Mouse (Mus musculus) MEL (cell line): ENCODE measurements around the gene Tmem260. TPM values are rescaled to one million over a fixed set of nuclear protein-coding genes. Genes with fewer than 3 reads are reported as not detected.

Experiments used
- DNase-seq: peaks from one replicate; pipeline ENCODE4 v3.0.0; 2011; ENCODE audit warnings: low read depth, low spot score
- H3K27ac ChIP-seq: 2 replicates; pipeline ENCODE4 v1.5.1; 2012; ENCODE audit warnings: low read depth, mild to moderate bottlenecking, control low read depth, low read length, moderate library complexity; ENCODE audit not compliant: control insufficient read depth
- H3K27me3 ChIP-seq, 2 experiments: fragments of 150-350 bp in 1 of 2; sonication (generic) in 1 of 2; 2 replicates each; pipeline ENCODE4 v1.6.1; 2012; ENCODE audit warnings: low read length in 2 of 2, mild to moderate bottlenecking in 2 of 2, improper control_type of control experiment in 1 of 2, moderate library complexity in 1 of 2; ENCODE audit not compliant: insufficient read depth in 2 of 2, control insufficient read depth in 1 of 2
- H3K36me3 ChIP-seq, 2 experiments: 2 replicates each; pipeline ENCODE4 v1.6.1; 2012 to 2014; ENCODE audit warnings: low read length in 2 of 2, improper control_type of control experiment in 1 of 2, inconsistent platforms in 1 of 2, mild to moderate bottlenecking in 1 of 2; ENCODE audit not compliant: insufficient read depth in 2 of 2, control insufficient read depth in 1 of 2
- H3K4me1 ChIP-seq, 2 experiments: fragments of 150-350 bp in 1 of 2; sonication (generic) in 1 of 2; 2 replicates each; pipeline ENCODE4 v1.6.1; 2012; ENCODE audit warnings: low read length in 2 of 2, improper control_type of control experiment in 1 of 2, mild to moderate bottlenecking in 1 of 2; ENCODE audit not compliant: insufficient read depth in 2 of 2, control insufficient read depth in 1 of 2
- H3K4me3 ChIP-seq, 2 experiments: fragments of 150-350 bp in 1 of 2; sonication (generic) in 1 of 2; 2 replicates each; pipeline ENCODE4 v1.5.1; 2012; ENCODE audit warnings: low read depth in 2 of 2, low read length in 2 of 2, mild to moderate bottlenecking in 2 of 2, moderate library complexity in 2 of 2, control low read depth in 1 of 2, improper control_type of control experiment in 1 of 2; ENCODE audit not compliant: control insufficient read depth in 1 of 2, insufficient read depth in 1 of 2
- H3K79me2 ChIP-seq: 2 replicates; pipeline ENCODE4 v1.6.1; 2012; ENCODE audit warnings: mild to moderate bottlenecking, low read length, moderate library complexity; ENCODE audit not compliant: control insufficient read depth, poor library complexity, insufficient read depth
- H3K9ac ChIP-seq: 2 replicates; pipeline ENCODE4 v1.6.1; 2012; ENCODE audit warnings: low read depth, mild to moderate bottlenecking, control low read depth, low read length, moderate library complexity; ENCODE audit not compliant: control insufficient read depth, poor library complexity, severe bottlenecking
- H3K9me3 ChIP-seq: fragments of 150-350 bp; sonication (generic); replicated peaks from 2 replicates; pipeline ENCODE4 v1.6.1; 2012; ENCODE audit warnings: mild to moderate bottlenecking, low read length, improper control_type of control experiment, moderate library complexity; ENCODE audit not compliant: insufficient read depth
- BHLHE40 ChIP-seq: IDR thresholded peaks from 2 replicates; pipeline ENCODE4 v1.6.1; 2012; ENCODE audit warnings: low read depth, mild to moderate bottlenecking, inconsistent platforms, low read length, improper control_type of control experiment, borderline replicate concordance
- CHD1 ChIP-seq: IDR thresholded peaks from 2 replicates; pipeline ENCODE4 v1.6.1; 2012; ENCODE audit warnings: low read depth, mild to moderate bottlenecking, inconsistent platforms, low read length, improper control_type of control experiment
- CHD2 ChIP-seq: IDR thresholded peaks from 2 replicates; pipeline ENCODE4 v1.6.1; 2011; ENCODE audit warnings: low read length, improper control_type of control experiment
- CTCF ChIP-seq, 3 experiments: IDR thresholded peaks in 2 of 3; conservative IDR thresholded peaks in 1 of 3; 2 replicates each; pipeline ENCODE4 v1.5.1; 2011 to 2012; ENCODE audit warnings: low read length in 3 of 3, low read depth in 2 of 3, mild to moderate bottlenecking in 2 of 3, improper control_type of control experiment in 1 of 3, inconsistent platforms in 1 of 3, mixed read lengths in 1 of 3, moderate library complexity in 1 of 3; ENCODE audit not compliant: control insufficient read depth in 1 of 3, insufficient read depth in 1 of 3, poor library complexity in 1 of 3, severe bottlenecking in 1 of 3
- E2F4 ChIP-seq: IDR thresholded peaks from 2 replicates; pipeline ENCODE4 v1.6.1; 2011; ENCODE audit warnings: low read depth, low read length, improper control_type of control experiment, borderline replicate concordance
- ELF1 ChIP-seq: IDR thresholded peaks from 2 replicates; pipeline ENCODE4 v1.6.1; 2014; ENCODE audit warnings: low read depth, mild to moderate bottlenecking, inconsistent platforms, low read length, improper control_type of control experiment, moderate library complexity
- ETS1 ChIP-seq: IDR thresholded peaks from 2 replicates; pipeline ENCODE4 v1.6.1; 2012; ENCODE audit warnings: low read depth, mild to moderate bottlenecking, inconsistent platforms, low read length, improper control_type of control experiment, moderate library complexity
- GABPA ChIP-seq: IDR thresholded peaks from 2 replicates; pipeline ENCODE4 v1.6.1; 2012; ENCODE audit warnings: low read depth, mild to moderate bottlenecking, inconsistent platforms, low read length, improper control_type of control experiment, moderate library complexity
- GATA1 ChIP-seq: IDR thresholded peaks from 2 replicates; pipeline ENCODE4 v1.6.1; 2011; ENCODE audit warnings: low read depth, low read length, improper control_type of control experiment
- HCFC1 ChIP-seq: IDR thresholded peaks from 2 replicates; pipeline ENCODE4 v1.6.1; 2012; ENCODE audit warnings: low read depth, mild to moderate bottlenecking, inconsistent platforms, low read length, improper control_type of control experiment, moderate library complexity
- JUND ChIP-seq: IDR thresholded peaks from 2 replicates; pipeline ENCODE4 v1.6.1; 2011; ENCODE audit warnings: low read depth, mild to moderate bottlenecking, improper control_type of control experiment, low read length
- MAFK ChIP-seq: IDR thresholded peaks from 2 replicates; pipeline ENCODE4 v1.6.1; 2011; ENCODE audit warnings: low read depth, mild to moderate bottlenecking, low read length, improper control_type of control experiment, borderline replicate concordance
- MAX ChIP-seq: IDR thresholded peaks from 2 replicates; pipeline ENCODE4 v1.6.1; 2011; ENCODE audit warnings: low read length, improper control_type of control experiment
- MXI1 ChIP-seq: IDR thresholded peaks from 2 replicates; pipeline ENCODE4 v1.6.1; 2011; ENCODE audit warnings: mild to moderate bottlenecking, low read depth, low read length, improper control_type of control experiment
- MYC ChIP-seq: IDR thresholded peaks from 2 replicates; pipeline ENCODE4 v1.6.1; 2011; ENCODE audit warnings: low read depth, mild to moderate bottlenecking, low read length, improper control_type of control experiment, moderate library complexity
- NRF1 ChIP-seq: IDR thresholded peaks from 2 replicates; pipeline ENCODE4 v1.6.1; 2014; ENCODE audit warnings: low read depth, mild to moderate bottlenecking, inconsistent platforms, low read length, improper control_type of control experiment, moderate library complexity; ENCODE audit not compliant: poor library complexity, insufficient read depth, severe bottlenecking
- POLR2A ChIP-seq, 2 experiments: IDR thresholded peaks; 2 replicates each; pipeline ENCODE4 v1.6.1; 2011 to 2012; ENCODE audit warnings: low read length in 2 of 2, mild to moderate bottlenecking in 2 of 2, control low read depth in 1 of 2, improper control_type of control experiment in 1 of 2, low read depth in 1 of 2, moderate library complexity in 1 of 2; ENCODE audit not compliant: control insufficient read depth in 1 of 2, insufficient read depth in 1 of 2, poor library complexity in 1 of 2
- POLR2AphosphoS2 ChIP-seq: IDR thresholded peaks from 2 replicates; pipeline ENCODE4 v1.6.1; 2011; ENCODE audit warnings: low read length, improper control_type of control experiment
- RAD21 ChIP-seq: IDR thresholded peaks from 2 replicates; pipeline ENCODE4 v1.6.1; 2011; ENCODE audit warnings: mild to moderate bottlenecking, low read depth, low read length, improper control_type of control experiment
- RCOR1 ChIP-seq: IDR thresholded peaks from 2 replicates; pipeline ENCODE4 v1.6.1; 2012; ENCODE audit warnings: low read depth, mild to moderate bottlenecking, inconsistent platforms, low read length, improper control_type of control experiment
- SIN3A ChIP-seq: IDR thresholded peaks from 2 replicates; pipeline ENCODE4 v1.6.1; 2012; ENCODE audit warnings: low read length, improper control_type of control experiment, inconsistent platforms
- SMC3 ChIP-seq: IDR thresholded peaks from 2 replicates; pipeline ENCODE4 v1.6.1; 2011; ENCODE audit warnings: low read depth, low read length, improper control_type of control experiment
- TAL1 ChIP-seq: IDR thresholded peaks from 2 replicates; pipeline ENCODE4 v1.6.1; 2012; ENCODE audit warnings: mild to moderate bottlenecking, inconsistent platforms, low read length, moderate library complexity, mixed read lengths
- TBP ChIP-seq: IDR thresholded peaks from 2 replicates; pipeline ENCODE4 v1.8.0; 2011; ENCODE audit warnings: low read depth, low read length, improper control_type of control experiment
- TCF12 ChIP-seq: IDR thresholded peaks from 2 replicates; pipeline ENCODE4 v1.6.1; 2014; ENCODE audit warnings: low read depth, mild to moderate bottlenecking, inconsistent platforms, low read length, improper control_type of control experiment, moderate library complexity
- UBTF ChIP-seq: IDR thresholded peaks from 2 replicates; pipeline ENCODE4 v1.6.1; 2012; ENCODE audit warnings: low read depth, mild to moderate bottlenecking, inconsistent platforms, low read length, improper control_type of control experiment, moderate library complexity, borderline replicate concordance; ENCODE audit not compliant: insufficient read depth
- USF1 ChIP-seq: IDR thresholded peaks from 2 replicates; pipeline ENCODE4 v1.6.1; 2014; ENCODE audit warnings: low read depth, mild to moderate bottlenecking, inconsistent platforms, low read length, improper control_type of control experiment, moderate library complexity
- ZKSCAN1 ChIP-seq: IDR thresholded peaks from 2 replicates; pipeline ENCODE4 v1.6.1; 2012; ENCODE audit warnings: low read depth, mild to moderate bottlenecking, inconsistent platforms, low read length, improper control_type of control experiment, moderate library complexity
- ZMIZ1 ChIP-seq: IDR thresholded peaks from 2 replicates; pipeline ENCODE4 v1.6.1; 2012; ENCODE audit warnings: low read depth, mild to moderate bottlenecking, inconsistent platforms, low read length, improper control_type of control experiment, moderate library complexity
- ZNF384 ChIP-seq: IDR thresholded peaks from 2 replicates; pipeline ENCODE4 v1.6.1; 2012; ENCODE audit warnings: low read depth, mild to moderate bottlenecking, inconsistent platforms, low read length, improper control_type of control experiment
- polyA plus RNA-seq, 2 experiments: library from polyadenylated mRNA; stranded (reverse) in 1 of 2; unstranded in 1 of 2; fragments of >175 nt in 1 of 2; fragments of >200 nt in 1 of 2; gene quantifications; 2 replicates each; pipeline versions ENCODE4 v1.2.1 to v1.2.4; 2012; ENCODE audit warnings: low replicate concordance in 2 of 2, low read depth in 1 of 2; ENCODE audit not compliant: insufficient read length in 2 of 2, insufficient read depth in 1 of 2, missing spikeins in 1 of 2
- total RNA-seq: library from RNA; depleted of rRNA; stranded (reverse); fragments of 300-350 nt; gene quantifications from 2 replicates; pipeline ENCODE4 v1.2.3, GENCODE M21; 2012

The Tmem260 gene
- total and polyA plus RNA-seq, 3 experiments = 2.8 to 5.6 TPM; not detected in 1

GRCm38 (mm10) chr14:48507376-48507775 lies 61.5 kb downstream of the Tmem260 start:
- H3K4me1 ChIP-seq = no peaks in the 10 kb centered on the region
- TF ChIP-seq MYC = no peak
- TF ChIP-seq E2F4 = no peak
- no peak for TF ChIP-seq BHLHE40
- no peak for TF ChIP-seq RCOR1
- TF ChIP-seq JUND = no peak
- no peak for TF ChIP-seq ZNF384
- TF ChIP-seq HCFC1 = no peak
- no peak for TF ChIP-seq ZKSCAN1
- TF ChIP-seq CTCF (IDR thresholded peaks at IDR 0.05 in 2 of 3, conservative IDR thresholded peaks at IDR 0.05 in 1 of 3; ENCODE audit: control insufficient read depth in 1 of 3, insufficient read depth in 1 of 3, low read depth in 2 of 3, low read length in 3 of 3, poor library complexity in 1 of 3, severe bottlenecking in 1 of 3) = no peak
- no peak for TF ChIP-seq SIN3A
- no peak for TF ChIP-seq TAL1
- no peak for TF ChIP-seq ELF1
- TF ChIP-seq RAD21 = no peak
- no peak for TF ChIP-seq GATA1
- no peak for TF ChIP-seq NRF1
- no peak for TF ChIP-seq POLR2AphosphoS2
- TF ChIP-seq TBP = no peak
- TF ChIP-seq POLR2A (IDR thresholded peaks at IDR 0.05; ENCODE audit: control insufficient read depth in 1 of 2, insufficient read depth in 1 of 2, low read depth in 1 of 2, low read length in 2 of 2, poor library complexity in 1 of 2) = no peak
- TF ChIP-seq MXI1 = no peak
- no peak overlapping the region for H3K9ac ChIP-seq
- H3K27ac ChIP-seq = no peak overlapping the region
- no peaks in the 10 kb centered on the region for H3K36me3 ChIP-seq
- H3K79me2 ChIP-seq = no peaks in the 10 kb centered on the region
- H3K9me3 ChIP-seq = no peaks in the 10 kb centered on the region
- H3K27me3 ChIP-seq = no peaks in the 10 kb centered on the region
- DNase-seq = no peak
- no peak overlapping the region for H3K4me3 ChIP-seq

- Histone ChIP-seq H3K27me3 (no peaks in the 10 kb centered on the region), H3K79me2 (no peaks in the 10 kb centered on the region), H3K9me3 (no peaks in the 10 kb centered on the region), H3K4me3 (no peak overlapping the region), H3K36me3 (no peaks in the 10 kb centered on the region), H3K27ac (no peak overlapping the region), H3K9ac (no peak overlapping the region), H3K4me1 (no peaks in the 10 kb centered on the region)
- TF ChIP-seq MAFK = no peak
- no peak for TF ChIP-seq GABPA
- no peak for TF ChIP-seq TCF12
- no peak for TF ChIP-seq CHD1
- TF ChIP-seq USF1 = no peak
- no peak for TF ChIP-seq ZMIZ1
- no peak for TF ChIP-seq CTCF (IDR thresholded peaks at IDR 0.05 in 2 of 3, conservative IDR thresholded peaks at IDR 0.05 in 1 of 3; ENCODE audit: control insufficient read depth in 1 of 3, insufficient read depth in 1 of 3, low read depth in 2 of 3, low read length in 3 of 3, poor library complexity in 1 of 3, severe bottlenecking in 1 of 3)
- TF ChIP-seq HCFC1 = no peak
- no peak for TF ChIP-seq TAL1
- no peak for TF ChIP-seq UBTF
- TF ChIP-seq MYC = no peak
- TF ChIP-seq BHLHE40 = no peak
- no peak for TF ChIP-seq SMC3
- no peak for TF ChIP-seq MAX
- TF ChIP-seq ETS1 = no peak
- no peak for TF ChIP-seq ELF1
- TF ChIP-seq ZKSCAN1 = no peak
- no peak for TF ChIP-seq CHD2
- no peak for TF ChIP-seq GATA1
- TF ChIP-seq SIN3A = no peak
- no peak for DNase-seq
Observed at GRCm38 (mm10) chr14:48509131-48509530, 63.2 kb downstream of the Tmem260 start.
